Mouse (Mus musculus): ENCODE data around the gene Cbfa2t2.

Cbfa2t2 gene

DNA sequence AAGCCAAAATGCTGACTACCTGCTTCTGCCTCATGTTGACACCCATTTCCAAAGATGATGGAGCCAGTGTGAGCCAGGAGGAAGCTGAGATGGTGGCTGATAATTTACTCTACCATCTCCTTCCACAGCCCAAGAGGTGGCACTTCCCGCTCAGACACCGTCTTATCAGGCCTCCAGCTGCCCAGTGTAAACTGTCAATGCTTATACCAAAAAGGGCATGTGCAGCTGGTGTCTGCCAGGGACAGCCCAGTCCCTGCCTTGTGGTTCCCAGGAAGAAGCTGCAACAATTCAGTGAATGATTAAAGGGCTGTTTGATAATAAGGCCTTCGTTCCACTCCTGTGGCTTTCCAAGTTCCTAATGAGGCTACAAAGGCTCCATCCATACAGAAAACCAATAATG lies 102.4 kb downstream of the Cbfa2t2 start:
- DNase-seq (ENCODE audit: low spot score) = no peak

DNA sequence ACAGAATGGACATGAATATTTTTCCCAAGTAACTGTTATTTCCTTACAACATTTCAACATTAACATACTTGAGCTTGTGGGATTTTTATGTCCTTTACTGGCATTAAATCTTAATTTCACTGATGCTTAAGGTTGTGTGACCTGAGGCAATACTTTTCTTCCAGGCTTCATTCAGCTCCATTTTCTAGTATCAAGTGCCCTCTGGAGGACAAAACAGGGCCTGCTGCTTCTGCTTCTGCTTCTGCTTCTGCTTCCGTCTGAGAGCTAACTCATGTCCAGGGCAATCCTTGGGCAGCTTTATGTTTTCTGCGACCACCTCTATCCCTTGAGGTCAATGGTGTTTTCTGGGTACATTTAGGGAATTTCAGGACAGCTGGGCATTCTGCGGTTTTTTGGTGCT lies 103.4 kb downstream of the Cbfa2t2 start:
- no peak for DNase-seq (ENCODE audit: low spot score)

DNA sequence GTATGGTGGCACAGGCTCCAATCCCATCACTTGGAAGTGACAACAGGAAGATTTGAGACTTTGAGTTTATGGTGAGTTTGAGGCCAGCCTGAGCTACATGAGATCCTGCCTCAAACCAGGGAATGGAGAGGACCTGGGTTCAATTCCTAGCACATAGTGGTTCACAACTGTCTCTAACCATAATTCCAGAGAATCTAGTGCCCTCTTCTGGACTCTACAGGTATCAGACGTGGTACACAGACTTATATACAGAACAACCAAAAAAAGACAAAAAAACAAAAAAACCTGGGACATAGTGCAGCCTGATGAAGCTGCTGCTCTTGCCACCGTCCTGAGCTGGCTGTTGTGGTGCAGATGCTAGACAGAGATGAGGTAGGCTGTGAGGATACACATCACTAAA lies 105.3 kb downstream of the Cbfa2t2 start:
- DNase-seq (ENCODE audit: low spot score) = no peak

GRCm38 (mm10) chr2:154543567-154544347 lies 107.5 kb downstream of the Cbfa2t2 start:
- DNase-seq (ENCODE audit: low spot score) = no peak

- DNase-seq (ENCODE audit: low spot score) = no peak
These were observed 110.4 kb downstream of the Cbfa2t2 start, which contains the start of gene 1700003F12Rik for GRCm38 (mm10) chr2:154546711-154547110. TSS of gene 1700003F12Rik (plus strand) at chr2:154547085.

DNA sequence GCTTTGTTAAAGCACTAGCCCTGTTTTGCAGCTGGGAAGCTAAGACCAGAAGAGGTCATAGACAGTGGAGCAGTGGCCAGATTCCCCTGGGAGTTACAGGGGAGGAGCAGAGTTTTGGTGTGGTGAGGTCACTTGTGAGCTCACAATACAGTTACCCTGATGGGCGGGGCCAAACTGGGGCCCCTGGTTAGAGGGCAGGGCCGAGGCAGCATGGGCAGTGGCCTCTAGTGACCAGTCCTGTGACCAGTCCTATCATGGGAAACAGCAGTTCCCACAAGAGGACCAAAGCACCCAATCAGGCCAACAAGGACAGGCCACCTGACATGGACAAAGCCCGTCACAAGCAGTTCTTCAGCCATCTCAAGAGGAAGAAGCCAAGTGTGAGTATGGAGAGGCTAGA lies 112.4 kb downstream of the Cbfa2t2 start:
- DNase-seq (ENCODE audit: low spot score) = no peak

- DNase-seq (ENCODE audit: low spot score) = no peak
These were observed 113.0 kb downstream of the Cbfa2t2 start for GRCm38 (mm10) chr2:154549127-154549885.

DNA sequence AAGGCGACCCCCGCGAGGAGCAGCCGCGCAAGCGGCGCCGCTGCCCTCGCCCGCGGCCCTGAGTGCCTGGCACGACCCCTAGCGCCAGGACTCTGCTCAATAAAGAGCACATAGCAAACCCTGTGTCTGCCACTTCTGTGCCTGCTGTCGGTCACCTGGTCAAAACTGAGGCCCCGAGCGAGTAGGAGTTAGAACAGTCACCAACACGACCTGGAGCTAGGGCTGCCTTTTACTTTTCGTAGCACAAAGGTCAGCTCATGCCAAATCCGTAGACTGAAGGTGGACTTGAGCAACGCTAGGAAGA lies 113.6 kb downstream of the Cbfa2t2 start:
- DNase-seq (ENCODE audit: low spot score) = no peak

DNA sequence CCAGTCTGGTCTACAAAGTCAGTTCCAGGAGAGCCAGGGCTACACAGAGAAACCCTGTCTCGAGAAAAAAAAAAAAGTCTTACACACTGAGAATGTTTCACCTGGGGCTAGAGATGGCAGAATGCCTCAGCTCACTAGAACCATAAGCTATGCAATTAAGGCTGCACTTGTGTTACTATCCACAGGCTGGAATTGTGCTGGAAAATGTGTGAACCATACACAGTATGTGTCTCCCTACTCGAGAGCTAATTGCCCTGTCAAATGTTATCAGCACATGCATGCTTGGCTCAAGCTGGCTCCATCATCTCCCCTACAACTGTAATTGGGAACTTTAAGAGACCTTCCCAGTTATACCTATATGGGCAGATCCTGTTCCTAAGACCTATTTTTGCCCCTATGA lies 114.7 kb downstream of the Cbfa2t2 start:
- DNase-seq (ENCODE audit: low spot score) = no peak

GRCm38 (mm10) chr2:154551476-154551875 lies 115.2 kb downstream of the Cbfa2t2 start, which contains the start of gene Actl10:
TSS of gene Actl10 (plus strand) at chr2:154551776.
- DNase-seq (ENCODE audit: low spot score) = no peak

DNA sequence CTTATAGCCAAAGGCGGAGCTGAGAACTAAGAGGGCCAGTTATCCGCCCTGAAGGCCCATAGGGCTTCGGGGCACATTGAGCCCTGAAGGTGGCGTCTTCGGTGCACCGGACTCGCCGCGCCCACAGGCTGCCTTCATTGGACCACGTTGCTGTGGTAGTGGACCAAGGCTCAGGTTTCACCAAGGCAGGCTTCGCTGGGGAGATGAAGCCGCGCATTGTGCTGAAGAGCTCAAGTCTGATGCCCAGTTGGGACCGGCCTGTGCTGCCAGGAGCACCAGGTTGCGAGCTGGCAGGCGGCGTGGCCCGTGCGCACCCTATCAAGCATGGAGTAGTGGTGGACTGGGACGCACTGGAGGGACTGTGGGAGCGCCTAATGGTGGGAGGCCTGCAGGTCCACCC lies 115.6 kb downstream of the Cbfa2t2 start:
- DNase-seq (ENCODE audit: low spot score) = no peak

DNA sequence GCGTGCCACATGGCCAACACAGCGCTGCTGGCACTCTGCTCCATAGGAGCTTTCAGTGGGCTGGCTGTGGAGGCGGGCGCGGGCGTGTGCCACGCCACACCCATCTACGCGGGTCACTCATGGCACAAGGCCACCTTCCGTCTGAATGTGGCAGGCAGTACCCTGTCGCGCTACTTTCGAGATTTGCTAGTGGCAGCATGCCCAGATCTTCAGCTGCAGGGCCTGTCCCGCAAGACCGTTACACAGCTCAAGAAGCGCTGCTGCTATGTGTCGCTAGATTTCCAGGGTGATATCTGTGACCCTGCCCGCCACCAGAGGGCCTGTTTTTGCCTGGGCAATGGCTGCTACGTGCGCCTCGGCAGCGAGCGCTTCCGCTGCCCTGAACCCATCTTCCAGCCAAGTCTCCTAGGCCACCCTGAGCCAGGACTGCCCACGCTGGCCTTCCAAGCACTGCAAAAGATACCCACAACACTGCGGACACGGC lies 116.2 kb downstream of the Cbfa2t2 start:
- DNase-seq (ENCODE audit: low spot score) = peak; percentile 27

GRCm38 (mm10) chr2:154555235-154555634 lies 119.0 kb downstream of the Cbfa2t2 start:
- DNase-seq (ENCODE audit: low spot score) = no peak

- DNase-seq (ENCODE audit: low spot score) = no peak
These were observed 121.0 kb downstream of the Cbfa2t2 start for GRCm38 (mm10) chr2:154557184-154557832.

DNA sequence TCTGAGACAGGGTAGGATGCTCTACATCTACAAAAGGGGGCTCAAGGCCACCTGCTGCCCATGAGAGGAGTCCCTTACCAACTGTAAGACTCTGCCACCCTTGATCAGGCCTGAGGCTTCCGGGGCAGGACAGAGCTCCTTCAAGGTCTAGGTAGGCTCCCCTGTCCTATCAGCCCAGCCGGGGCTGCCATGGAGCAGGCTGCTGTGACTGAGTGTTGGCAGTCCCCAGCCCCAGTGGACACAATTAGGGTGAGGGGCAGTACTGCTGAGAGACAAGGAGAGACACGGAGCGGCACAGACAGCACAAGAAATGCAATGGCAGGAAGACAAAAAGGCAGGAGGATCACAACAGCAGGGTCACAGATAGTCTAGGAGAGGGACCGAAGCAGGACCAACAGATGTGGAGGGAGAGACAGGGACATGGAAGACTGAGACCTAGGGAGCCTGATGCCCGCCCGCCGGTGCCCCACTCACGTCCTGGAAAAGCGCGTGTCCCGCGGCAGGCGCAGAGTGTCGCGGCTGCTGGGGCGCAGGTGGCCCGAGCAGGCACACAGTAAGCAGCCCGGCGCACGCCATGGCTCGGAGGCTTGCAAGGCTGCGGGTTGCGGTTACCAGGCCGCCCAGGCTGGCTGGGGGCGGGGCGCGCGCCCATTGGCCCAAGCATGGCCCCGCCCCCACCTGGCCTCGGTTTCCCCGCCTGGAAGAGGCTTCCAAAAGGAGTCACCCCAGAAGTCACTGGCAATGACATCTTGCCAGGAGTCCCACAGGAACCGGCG lies 122.2 kb downstream of the Cbfa2t2 start, which contains the start of gene Necab3:
Gene Necab3 (minus strand): TSS at position 627 of the 776 bp plus-strand sequence.
- DNase-seq (ENCODE audit: low spot score) = peak; percentile 57

DNA sequence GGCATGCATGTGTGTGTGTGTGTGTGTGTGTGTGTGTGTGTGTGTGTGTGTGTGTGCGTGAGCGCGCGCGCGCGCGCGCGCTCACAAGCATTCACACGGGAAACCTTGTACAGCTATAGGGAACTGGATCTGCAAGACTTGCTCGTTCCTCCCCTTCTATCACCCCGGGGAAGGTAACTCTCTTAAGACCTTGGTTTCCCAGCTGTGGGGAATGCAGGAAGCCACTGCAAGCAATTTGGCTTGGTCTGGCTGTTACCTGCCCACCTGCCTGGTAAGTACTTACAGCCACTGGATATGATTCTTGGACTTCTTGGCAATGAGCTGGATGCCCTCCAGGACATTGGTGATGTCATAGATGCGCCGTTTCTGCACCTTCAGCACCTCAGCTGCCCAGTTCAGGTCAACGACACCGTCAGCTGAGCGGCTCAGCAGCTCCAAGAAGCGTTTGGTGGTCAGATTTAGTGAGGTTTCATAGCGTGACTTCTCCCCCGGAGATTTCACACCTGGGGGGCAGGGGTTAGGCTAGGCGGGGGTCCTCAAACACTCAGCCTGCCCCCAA lies 127.4 kb downstream of the Cbfa2t2 start:
- DNase-seq (ENCODE audit: low spot score) = no peak

DNA sequence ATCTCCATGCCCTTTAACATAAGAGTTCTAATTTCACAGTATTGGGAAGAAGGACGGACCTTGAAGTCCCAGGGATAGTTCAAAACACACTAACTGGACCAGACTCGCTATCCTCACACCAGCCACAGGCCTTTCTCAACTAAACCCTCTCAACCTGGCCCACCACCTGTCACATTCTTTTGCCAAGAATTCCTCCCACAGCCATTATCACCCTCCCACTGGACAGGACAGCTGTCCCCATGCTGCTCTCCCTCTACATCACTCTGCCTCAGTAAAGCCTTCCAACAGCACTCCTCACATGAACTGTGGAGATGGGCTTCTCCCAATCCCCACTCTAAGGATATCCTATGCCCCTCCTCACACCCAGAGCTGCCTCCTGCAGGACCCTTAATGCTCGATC lies 129.3 kb downstream of the Cbfa2t2 start:
- DNase-seq (ENCODE audit: low spot score) = no peak

DNA sequence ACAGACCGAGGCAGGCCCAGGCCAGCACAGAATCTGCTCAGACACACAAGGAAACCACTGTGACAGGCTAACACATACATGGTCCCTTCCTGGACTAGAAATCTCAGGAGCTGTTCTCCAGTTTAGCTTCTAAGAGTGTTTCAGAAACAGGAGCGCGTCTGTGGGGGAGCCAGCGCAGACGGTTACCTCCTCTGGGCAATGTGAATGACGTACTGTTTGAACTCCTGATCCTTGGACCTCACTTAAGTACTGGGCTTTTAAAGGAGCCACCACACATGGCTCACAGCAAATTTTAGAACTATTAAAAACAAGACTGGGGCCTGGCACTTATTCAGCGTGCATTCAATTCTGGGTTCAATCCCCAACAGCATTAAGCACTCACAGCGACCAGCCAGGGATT lies 130.4 kb downstream of the Cbfa2t2 start:
- DNase-seq (ENCODE audit: low spot score) = no peak

GRCm38 (mm10) chr2:154567766-154568165 lies 131.5 kb downstream of the Cbfa2t2 start:
- no peak for DNase-seq (ENCODE audit: low spot score)

DNA sequence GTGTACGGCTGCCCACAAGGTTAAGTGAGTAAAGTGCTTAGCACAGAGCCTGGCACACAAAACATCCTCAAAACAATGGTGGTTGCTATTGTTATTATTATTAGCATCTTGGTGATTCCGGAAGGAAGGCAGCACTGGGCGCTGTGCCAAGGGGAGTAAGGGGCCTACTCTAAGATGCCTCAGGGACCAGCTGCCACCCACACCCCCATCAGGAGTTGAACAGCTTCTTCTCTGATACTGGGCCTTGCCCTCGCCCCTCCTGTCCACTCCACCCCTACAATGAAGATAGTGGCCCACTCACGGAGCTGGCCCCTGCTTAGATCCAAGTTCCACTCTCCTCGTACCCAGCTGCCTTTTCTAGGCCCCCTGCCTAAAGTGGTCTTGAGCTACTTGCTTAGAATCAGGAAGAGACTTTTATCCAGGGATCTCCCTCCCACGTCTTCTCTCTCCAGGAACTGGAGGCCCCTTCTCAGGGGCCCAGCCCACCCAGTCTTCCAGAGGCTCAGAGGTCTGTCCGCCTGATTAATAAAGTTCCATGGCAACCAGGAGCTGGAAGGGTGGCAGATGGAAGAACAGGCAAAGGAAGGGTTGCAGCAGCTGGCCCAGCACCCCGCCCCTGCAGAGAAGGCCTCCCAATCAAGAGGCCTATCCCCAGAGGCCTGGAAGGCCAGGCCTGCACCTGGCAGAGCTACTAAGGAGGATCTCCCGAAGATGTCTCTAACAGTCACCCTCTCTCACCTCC lies 132.2 kb downstream of the Cbfa2t2 start:
- no peak for DNase-seq (ENCODE audit: low spot score)
